Mouse (Mus musculus) hindbrain, embryonic 12.5 days (tissue): Measurements from ENCODE around the gene Caps2. TPM values are rescaled to one million over a fixed set of nuclear protein-coding genes. Genes with fewer than 3 reads are reported as not detected.
"Not testable (repeated sequence)": the region's sequence is repeated elsewhere in the genome, so short reads cannot be mapped to it uniquely, and the experiment has no call there.

ENCODE experiments used
- ATAC-seq: fragments of 200-750 bp; cut with Nextera tagmentation; 2 replicates; pipeline ENCODE4 v1.8.0; 2017; ENCODE audit warnings: moderate TSS enrichment; ENCODE audit not compliant: low FRiP score
- H3K27ac ChIP-seq: fragments of 300-500 bp; sonication (generic); 2 replicates; pipeline ENCODE4 v1.5.1; 2016; ENCODE audit warnings: mild to moderate bottlenecking
- H3K27me3 ChIP-seq: fragments of 300-500 bp; sonication (generic); 2 replicates; pipeline ENCODE4 v1.6.1; 2016; ENCODE audit warnings: mild to moderate bottlenecking
- H3K36me3 ChIP-seq: fragments of 300-500 bp; sonication (generic); 2 replicates; pipeline ENCODE4 v1.6.1; 2016; ENCODE audit warnings: mild to moderate bottlenecking
- H3K4me1 ChIP-seq: fragments of 300-500 bp; sonication (generic); 2 replicates; pipeline ENCODE4 v1.6.1; 2016
- H3K4me2 ChIP-seq: fragments of 300-500 bp; sonication (generic); replicated peaks from 2 replicates; pipeline ENCODE4 v1.6.1; 2016; ENCODE audit warnings: mild to moderate bottlenecking
- H3K4me3 ChIP-seq: fragments of 300-500 bp; sonication (generic); 2 replicates; pipeline ENCODE4 v1.5.1; 2016; ENCODE audit warnings: mild to moderate bottlenecking
- H3K9ac ChIP-seq: fragments of 300-500 bp; sonication (generic); 2 replicates; pipeline ENCODE4 v1.6.1; 2016; ENCODE audit warnings: mild to moderate bottlenecking, moderate library complexity
- H3K9me3 ChIP-seq: fragments of 300-500 bp; sonication (generic); replicated peaks from 2 replicates; pipeline ENCODE4 v1.6.1; 2016; ENCODE audit warnings: mild to moderate bottlenecking
- WGBS: fragments of 180-500 bp; shearing (Covaris S2); methylation state at CpG from one replicate; pipeline ENCODE4 v1.1.7; 2016; 5-methylcytosine and 5-hydroxymethylcytosine counted together
- polyA plus RNA-seq: library from polyadenylated mRNA; unstranded; fragments of >200 nt; fragmentation: Nextera tagmentation; extraction: Ambion mirVana; gene quantifications from 2 replicates; pipeline ENCODE4 v1.2.1, GENCODE M21; 2016

The Caps2 gene
- 0.37 and 0.57 TPM in 2 replicates for polyA plus RNA-seq

DNA sequence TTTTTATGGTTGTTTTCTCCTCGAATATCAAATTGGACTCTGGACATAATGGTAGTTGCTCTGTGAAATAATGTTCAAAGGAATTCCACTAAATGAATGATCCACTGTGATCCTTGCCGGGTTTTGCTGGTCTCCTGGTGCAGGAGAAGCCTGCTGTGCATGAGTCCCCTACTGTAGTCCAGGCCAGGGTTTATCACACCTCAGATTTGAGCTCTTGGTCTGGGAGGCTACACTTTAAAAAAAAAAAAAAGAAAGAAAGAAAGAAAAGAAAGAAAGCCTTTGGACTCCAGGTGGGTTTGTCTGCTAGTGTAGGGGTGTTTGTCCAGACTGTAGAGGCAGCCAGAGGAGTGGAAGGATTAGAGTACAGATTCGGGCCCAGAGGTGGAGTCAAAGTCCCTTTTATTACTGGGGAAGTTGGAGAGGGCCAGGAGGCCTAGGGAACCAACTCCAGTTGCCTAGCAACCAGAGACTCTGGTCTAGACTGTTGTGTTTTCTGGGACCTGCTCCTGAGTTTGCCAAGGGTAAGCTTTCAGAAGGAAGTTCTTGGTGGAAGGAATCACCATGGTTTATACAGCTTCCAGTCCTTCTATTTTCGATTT, at the start of gene Caps2:
Gene Caps2, plus strand, starts transcription at position 454 of the 599 bp plus-strand sequence.
- peak; percentile 52; the same call in 1 of the 2 replicates for ATAC-seq
- Histone ChIP-seq H3K27me3 (no peaks in the 10 kb centered on the region), H3K9me3 (no peaks in the 10 kb centered on the region), H3K4me2 (0 out of 2 replicates have a peak within 1 kb of the TSS, but pooled peaks have one; percentile 30), H3K4me1 (no peaks in the 10 kb centered on the region; the same call in 1 of the 2 replicates), H3K4me3 (no peak within 1 kb of the TSS), H3K36me3 (no peaks in the 10 kb centered on the region), H3K27ac (no peak within 1 kb of the TSS), H3K9ac (no peak within 1 kb of the TSS)
- 30% methylated on average over 4 of the region's 4 CpGs for WGBS

GRCm38 (mm10) chr10:112125090-112125489, 38.3 kb upstream of the Caps2 start:
- WGBS = 52% methylated on average over 2 of the region's 2 CpGs

GRCm38 (mm10) chr10:112127682-112128230, 35.7 kb upstream of the Caps2 start:
- WGBS = 81% methylated on average over 6 of the region's 6 CpGs
- not testable (repeated sequence) for H3K9me3 ChIP-seq, H3K4me2 ChIP-seq, H3K27ac ChIP-seq, H3K27me3 ChIP-seq, H3K4me1 ChIP-seq, H3K4me3 ChIP-seq, H3K9ac ChIP-seq, H3K36me3 ChIP-seq, ATAC-seq

More at GRCm38 (mm10) chr10:112125090-112125489, 38.3 kb upstream of the Caps2 start:
- H3K9me3 ChIP-seq, H3K4me3 ChIP-seq, H3K27ac ChIP-seq, H3K4me2 ChIP-seq, H3K4me1 ChIP-seq, H3K9ac ChIP-seq, ATAC-seq, H3K27me3 ChIP-seq, H3K36me3 ChIP-seq: not testable (repeated sequence)

DNA sequence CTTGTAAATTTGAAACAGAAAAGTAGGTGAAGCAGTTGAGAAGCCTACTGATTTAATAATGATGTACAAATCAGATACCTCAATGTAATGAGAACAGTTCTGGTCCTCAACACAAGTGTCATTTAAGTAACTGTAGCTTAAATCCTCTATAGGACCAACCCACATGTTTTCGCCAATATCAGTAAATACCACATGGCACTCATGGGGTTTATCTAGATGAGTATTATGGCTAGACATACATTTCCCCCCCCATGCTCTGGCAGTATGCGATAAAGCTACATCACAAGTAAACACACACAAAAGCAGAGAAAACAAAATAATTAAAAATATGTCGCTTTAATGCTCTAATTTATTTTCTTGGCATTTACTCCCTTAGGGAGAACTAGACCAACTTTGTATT, 31.2 kb upstream of the Caps2 start:
- no peaks in the 10 kb centered on the region for H3K27me3 ChIP-seq
- H3K36me3 ChIP-seq = no peaks in the 10 kb centered on the region
- H3K4me2 ChIP-seq = no peak overlapping the region
- no peak overlapping the region for H3K27ac ChIP-seq
- no peak overlapping the region for H3K9ac ChIP-seq
- H3K4me3 ChIP-seq = no peak overlapping the region
- H3K9me3 ChIP-seq = no peaks in the 10 kb centered on the region
- ATAC-seq = no peak
- H3K4me1 ChIP-seq = no peaks in the 10 kb centered on the region
- WGBS = 94% methylated on average over 3 of the region's 3 CpGs

GRCm38 (mm10) chr10:112138050-112138870, 25.2 kb upstream of the Caps2 start:
- Histone ChIP-seq H3K9ac (no peak overlapping the region), H3K4me3 (peak overlapping the region; percentile 30), H3K9me3 (no peaks in the 10 kb centered on the region), H3K27me3 (no peaks in the 10 kb centered on the region), H3K36me3 (no peaks in the 10 kb centered on the region), H3K27ac (no peak overlapping the region), H3K4me1 (no peaks in the 10 kb centered on the region), H3K4me2 (peak overlapping the region; percentile 49)
- ATAC-seq = peak; percentile 92
- WGBS = 19% methylated on average over 9 of the region's 9 CpGs

DNA sequence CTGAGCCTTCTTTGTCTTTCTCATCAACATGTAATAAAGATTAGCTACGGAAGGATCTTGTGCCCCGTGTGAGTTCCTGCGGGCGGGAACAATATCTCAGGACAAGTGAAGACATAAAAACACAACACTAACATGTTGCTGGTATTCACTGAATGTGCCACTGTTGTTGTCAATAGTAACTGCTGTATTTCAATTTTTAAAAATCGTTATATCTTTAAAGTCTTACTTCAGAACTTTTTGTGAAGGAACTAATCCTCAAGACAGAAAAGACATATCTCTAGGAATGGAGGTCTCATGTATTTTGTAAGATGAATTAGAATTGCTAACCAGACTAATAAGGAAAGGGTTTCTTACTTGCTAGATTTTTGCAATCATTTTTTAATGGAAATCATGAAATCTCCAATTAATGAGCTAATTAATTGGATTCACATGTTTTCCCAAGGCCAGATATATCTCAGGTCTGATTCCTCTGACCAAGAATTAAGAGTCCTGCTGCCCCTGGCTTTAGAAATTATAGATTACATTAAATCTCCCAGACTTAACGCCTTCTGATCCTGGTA, 24.5 kb upstream of the Caps2 start:
- Histone ChIP-seq H3K4me3 (peak overlapping the region; percentile 30), H3K9me3 (no peaks in the 10 kb centered on the region), H3K4me2 (peak overlapping the region; percentile 49), H3K36me3 (no peaks in the 10 kb centered on the region), H3K27me3 (no peaks in the 10 kb centered on the region), H3K9ac (no peak overlapping the region), H3K27ac (no peak overlapping the region), H3K4me1 (no peaks in the 10 kb centered on the region)
- ATAC-seq = peak; percentile 73
- WGBS = 39% methylated on average over 6 of the region's 6 CpGs

GRCm38 (mm10) chr10:112139834-112140233, 23.6 kb upstream of the Caps2 start:
- no peak for ATAC-seq
- Histone ChIP-seq H3K4me1 (no peaks in the 10 kb centered on the region), H3K4me2 (no peak overlapping the region), H3K27ac (no peak overlapping the region), H3K9me3 (no peaks in the 10 kb centered on the region), H3K4me3 (no peak overlapping the region), H3K36me3 (no peaks in the 10 kb centered on the region), H3K27me3 (no peaks in the 10 kb centered on the region), H3K9ac (no peak overlapping the region)
- WGBS = 62% methylated on average over 2 of the region's 2 CpGs

DNA sequence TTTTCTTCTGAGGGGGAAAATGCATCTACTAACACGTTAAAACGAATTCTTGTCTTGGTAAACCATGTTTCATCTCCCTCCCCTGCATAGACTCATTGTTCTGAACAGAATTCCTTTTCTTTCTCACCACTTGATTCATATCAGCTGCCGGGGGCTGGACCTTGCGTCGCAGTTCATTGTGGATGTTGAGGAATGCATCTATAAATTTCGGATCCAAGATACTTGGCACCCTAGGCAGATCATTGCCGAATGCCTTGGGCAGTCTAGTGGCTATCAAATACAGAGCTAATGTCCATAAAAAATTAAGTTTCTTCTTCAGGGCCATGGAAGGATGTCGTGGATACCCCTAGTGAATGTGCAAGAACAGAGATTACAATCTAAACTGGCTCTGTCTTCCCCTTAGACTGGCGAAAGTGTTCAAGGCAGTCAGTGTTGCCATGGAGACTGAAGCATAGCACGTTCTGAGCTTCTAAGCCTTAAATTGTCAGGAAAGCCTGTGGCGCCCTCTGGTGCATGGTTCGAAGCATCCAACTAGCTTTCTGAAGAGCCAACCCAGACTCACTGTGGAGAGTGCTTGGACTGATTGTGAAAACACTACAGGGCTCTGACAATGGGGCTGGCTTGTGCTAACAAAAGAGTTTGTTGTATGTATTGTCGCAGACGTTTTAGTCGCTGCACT, 3.4 kb upstream of the Caps2 start, which contains the start of gene Glipr1l3:
Gene Glipr1l3, minus strand, starts transcription at position 446 of the 679 bp plus-strand sequence.
- H3K4me2 ChIP-seq = peak within 1 kb of the TSS; percentile 40
- not testable (repeated sequence) for H3K27me3 ChIP-seq, H3K9me3 ChIP-seq, H3K4me3 ChIP-seq, H3K9ac ChIP-seq, H3K4me1 ChIP-seq, H3K27ac ChIP-seq, H3K36me3 ChIP-seq
- peak; percentile 93 for ATAC-seq
- WGBS = 14% methylated on average over 15 of the region's 15 CpGs

DNA sequence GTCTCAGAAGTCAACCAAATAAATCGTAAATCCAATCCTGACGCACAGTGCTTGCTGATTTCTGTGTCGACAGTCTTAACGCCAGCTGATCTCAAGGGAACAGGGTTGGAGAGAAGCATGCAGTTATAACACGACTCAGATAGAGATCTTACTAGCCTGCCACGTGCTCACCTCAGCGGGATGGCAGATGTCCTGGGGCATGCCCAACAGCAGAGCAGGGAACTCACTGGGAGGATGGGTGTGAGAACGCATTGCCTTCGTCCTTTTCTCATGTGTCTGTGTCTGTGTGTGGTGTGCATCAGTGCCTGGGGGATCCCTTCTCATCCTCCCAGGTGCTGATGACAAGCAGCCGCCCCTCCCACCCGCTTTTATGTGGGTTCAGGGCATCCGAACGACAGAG, 13.6 kb downstream of the Caps2 start:
- H3K9me3 ChIP-seq, H3K9ac ChIP-seq, H3K4me2 ChIP-seq, ATAC-seq, H3K4me1 ChIP-seq, H3K27ac ChIP-seq, H3K27me3 ChIP-seq, H3K36me3 ChIP-seq, H3K4me3 ChIP-seq: not testable (repeated sequence)
- 28% methylated on average over 13 of the region's 13 CpGs for WGBS

DNA sequence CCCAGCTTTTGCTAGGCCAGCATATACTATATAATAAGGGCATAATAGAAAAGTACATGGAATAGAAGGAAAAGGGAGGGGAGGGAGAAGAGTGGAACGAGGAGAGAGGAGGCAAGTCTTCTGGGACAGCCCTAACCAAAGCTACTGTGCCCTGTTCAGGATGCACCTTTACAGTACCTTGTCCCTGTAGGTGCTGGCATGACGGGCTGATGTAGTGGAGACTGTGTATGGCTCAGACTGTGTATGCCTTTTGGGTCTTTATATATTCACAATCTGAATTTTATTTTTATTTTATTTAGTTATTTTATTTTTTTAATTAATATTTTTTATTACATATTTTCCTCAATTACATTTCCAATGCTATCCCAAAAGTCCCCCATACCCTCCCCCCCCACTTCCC, 30.5 kb downstream of the Caps2 start:
- not testable (repeated sequence) for H3K4me2 ChIP-seq, H3K27ac ChIP-seq, H3K36me3 ChIP-seq, H3K4me1 ChIP-seq, ATAC-seq, H3K9me3 ChIP-seq, H3K4me3 ChIP-seq, H3K27me3 ChIP-seq, H3K9ac ChIP-seq
- 84% methylated on average over 2 of the region's 2 CpGs for WGBS

DNA sequence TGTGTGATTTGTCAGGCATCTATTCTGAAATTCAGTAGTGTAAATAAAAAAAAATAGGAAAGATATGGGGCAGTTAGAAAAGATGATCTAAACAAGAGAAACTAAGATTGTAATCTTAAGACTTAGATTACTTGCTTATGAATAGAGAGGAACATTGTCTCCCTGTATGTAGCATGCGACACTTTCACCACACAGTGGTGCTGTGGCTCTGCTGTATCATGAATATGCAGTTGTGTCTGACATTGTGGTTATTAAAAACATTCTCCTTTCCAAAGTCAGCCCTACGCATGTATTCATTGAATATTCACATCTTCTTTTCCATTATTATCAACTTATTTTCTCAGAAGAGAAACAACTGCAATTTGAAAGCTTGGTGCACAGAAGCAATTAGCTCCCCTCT, 40.0 kb downstream of the Caps2 start:
- Histone ChIP-seq H3K4me1 (no peaks in the 10 kb centered on the region), H3K4me2 (no peak overlapping the region), H3K27me3 (no peaks in the 10 kb centered on the region), H3K9ac (no peak overlapping the region), H3K4me3 (no peak overlapping the region), H3K36me3 (no peaks in the 10 kb centered on the region), H3K9me3 (no peaks in the 10 kb centered on the region), H3K27ac (no peak overlapping the region)
- ATAC-seq = no peak
- WGBS = 57% methylated on average over 2 of the region's 2 CpGs

- no peak for ATAC-seq
- 95% methylated on average over 1 of the region's 1 CpGs for WGBS
- Histone ChIP-seq H3K4me3 (no peak overlapping the region), H3K4me1 (no peaks in the 10 kb centered on the region), H3K36me3 (no peaks in the 10 kb centered on the region), H3K9ac (no peak overlapping the region), H3K27me3 (no peaks in the 10 kb centered on the region), H3K4me2 (no peak overlapping the region), H3K27ac (no peak overlapping the region), H3K9me3 (no peaks in the 10 kb centered on the region)
These were observed 63.7 kb downstream of the Caps2 start for GRCm38 (mm10) chr10:112227073-112227472.
